Comparison of ENCODE assay signal across 9 mouse cellular contexts in the genomic region with DNA sequence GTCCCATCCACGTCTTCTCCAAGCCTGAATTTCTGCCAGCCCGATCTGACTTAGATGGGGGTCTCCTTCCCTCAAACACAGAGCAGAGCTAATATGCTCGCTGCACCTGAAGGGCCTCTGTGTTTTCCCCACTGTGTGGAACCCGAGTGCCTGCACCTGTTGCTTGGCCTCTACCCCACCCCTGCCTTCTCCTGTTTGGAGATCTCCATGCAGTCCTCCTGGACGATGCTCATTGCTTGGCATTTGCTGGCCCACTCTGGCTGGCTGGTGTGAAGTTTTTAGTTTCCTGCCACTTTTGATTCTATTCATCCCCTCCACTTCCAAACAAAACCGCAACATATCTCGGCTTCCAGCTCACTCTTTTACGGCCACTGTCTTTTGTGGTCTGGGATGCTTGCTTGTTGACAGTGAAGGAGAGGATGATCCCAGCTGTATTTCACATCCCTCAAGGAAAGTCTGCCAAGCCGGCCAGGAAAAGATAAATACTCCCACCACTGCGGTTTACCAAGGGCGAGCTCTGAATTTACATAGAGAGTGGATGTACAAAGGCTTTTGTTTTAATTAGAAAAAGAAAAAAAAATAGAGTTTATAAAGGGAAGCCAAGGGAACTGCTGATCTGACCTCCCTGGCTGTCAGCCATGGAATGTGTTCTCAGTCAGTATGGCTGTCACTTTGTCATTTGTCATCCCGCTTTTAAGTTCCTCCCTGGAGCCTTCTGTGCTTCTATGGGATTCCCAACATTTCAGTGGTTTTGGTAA.
DNase-seq lines count a peak whose midpoint lies in the region; ATAC-seq and TF ChIP-seq lines count a peak whose summit lies in the region.
"Had no signal": no experiment of that assay in that cellular context is flagged by ENCODE, and none has a peak within 500 bp of the region (broad histone marks: within the 10 kb centered on the region; RNA-seq: fewer than 3 reads in every experiment).

No protein-coding gene starts in this region.

- WGBS in hindbrain, embryonic 14.5 days, result 63% methylated on average over 12 of the region's 12 CpGs
- 70% methylated on average over 12 of the region's 12 CpGs for WGBS in hindbrain, embryonic 12.5 days
- WGBS in neural tube, embryonic 13.5 days, result 58% methylated on average over 12 of the region's 12 CpGs

- H3K4me1 ChIP-seq in hindbrain, embryonic 14.5 days (replicated peaks; ENCODE audit: control insufficient read depth, insufficient read depth, low read length), result no peaks in the 10 kb centered on the region
- no peaks in the 10 kb centered on the region for H3K4me1 ChIP-seq in hindbrain, embryonic 12.5 days
- peaks cover 11% of the 10 kb centered on the region; the same call in 1 of the 2 replicates for H3K4me1 ChIP-seq in neural tube, embryonic 13.5 days (replicated peaks)

- DNase-seq in hindbrain, embryonic 14.5 days (ENCODE audit: low spot score), result peak; percentile 53
- DNase-seq in adrenal gland, postnatal 25 days, result peak; percentile 8
- peak; percentile 2 to 5 for DNase-seq in kidney, adult 8-10 months
- DNase-seq in frontal cortex, postnatal 36 days (ENCODE audit: low spot score in 2 of 2), result no peak
- DNase-seq in urinary bladder, postnatal 14 days (ENCODE audit: low spot score), result no peak
- DNase-seq in layer of hippocampus, adult 2 months (ENCODE audit: low spot score in 2 of 2), result no peak

- H3K9me3 ChIP-seq in hindbrain, embryonic 14.5 days (ENCODE audit: control insufficient read depth, low read length), result no peaks in the 10 kb centered on the region
- H3K9me3 ChIP-seq in hindbrain, embryonic 12.5 days (replicated peaks), result no peaks in the 10 kb centered on the region
- no peaks in the 10 kb centered on the region for H3K9me3 ChIP-seq in neural tube, embryonic 13.5 days
- H3K9me3 ChIP-seq: midbrain, embryonic 13.5 days had no signal

- ATAC-seq in hindbrain, embryonic 14.5 days (ENCODE audit: low FRiP score), result peak; percentile 71; the same call in 1 of the 2 replicates
- no peak for ATAC-seq in hindbrain, embryonic 12.5 days (ENCODE audit: low FRiP score)
- 0 out of 2 replicates have a peak, but pooled peaks have one; percentile 36 for ATAC-seq in neural tube, embryonic 13.5 days (ENCODE audit: low read depth)
- ATAC-seq: midbrain, embryonic 13.5 days had no signal

- H3K27me3 ChIP-seq in hindbrain, embryonic 14.5 days (ENCODE audit: control insufficient read depth, insufficient read depth, low read length), result no peaks in the 10 kb centered on the region
- no peaks in the 10 kb centered on the region for H3K27me3 ChIP-seq in hindbrain, embryonic 12.5 days
- H3K27me3 ChIP-seq in neural tube, embryonic 13.5 days, result no peaks in the 10 kb centered on the region
- H3K27me3 ChIP-seq: midbrain, embryonic 13.5 days had no signal

- no peak overlapping the region for H3K9ac ChIP-seq in hindbrain, embryonic 14.5 days
- no peak overlapping the region for H3K9ac ChIP-seq in hindbrain, embryonic 12.5 days
- no peak overlapping the region for H3K9ac ChIP-seq in neural tube, embryonic 13.5 days
- H3K9ac ChIP-seq: midbrain, embryonic 13.5 days had no signal

- no peak for TF ChIP-seq CTCF in layer of hippocampus, adult 2 months (conservative IDR thresholded peaks at IDR 0.05)

- no peaks in the 10 kb centered on the region for H3K36me3 ChIP-seq in hindbrain, embryonic 14.5 days (replicated peaks; ENCODE audit: control insufficient read depth, insufficient read depth)
- H3K36me3 ChIP-seq in hindbrain, embryonic 12.5 days, result no peaks in the 10 kb centered on the region
- no peaks in the 10 kb centered on the region for H3K36me3 ChIP-seq in neural tube, embryonic 13.5 days
- H3K36me3 ChIP-seq: midbrain, embryonic 13.5 days had no signal

- no peak overlapping the region for H3K4me2 ChIP-seq in hindbrain, embryonic 14.5 days (replicated peaks)
- H3K4me2 ChIP-seq in hindbrain, embryonic 12.5 days (replicated peaks), result no peak overlapping the region
- no peak overlapping the region for H3K4me2 ChIP-seq in neural tube, embryonic 13.5 days
- H3K4me2 ChIP-seq: midbrain, embryonic 13.5 days had no signal

- H3K4me3 ChIP-seq in hindbrain, embryonic 14.5 days (replicated peaks; ENCODE audit: low read length), result no peak overlapping the region
- H3K4me3 ChIP-seq in hindbrain, embryonic 12.5 days, result no peak overlapping the region
- no peak overlapping the region for H3K4me3 ChIP-seq in neural tube, embryonic 13.5 days
- no peak overlapping the region for H3K4me3 ChIP-seq in layer of hippocampus, adult 2 months
- H3K4me3 ChIP-seq: midbrain, embryonic 13.5 days had no signal

- 0 out of 2 replicates have a peak overlapping the region, but pooled peaks have one; percentile 11 for H3K27ac ChIP-seq in hindbrain, embryonic 14.5 days
- no peak overlapping the region for H3K27ac ChIP-seq in hindbrain, embryonic 12.5 days
- 0 out of 2 replicates have a peak overlapping the region, but pooled peaks have one; percentile 25 for H3K27ac ChIP-seq in neural tube, embryonic 13.5 days (replicated peaks)
- no peak overlapping the region for H3K27ac ChIP-seq in layer of hippocampus, adult 2 months
- H3K27ac ChIP-seq: midbrain, embryonic 13.5 days had no signal

Comparison
In these comparisons a context has a peak if more than half of its experiments do, and no peak if none do; other contexts are left out.
1. H3K27ac ChIP-seq: peak in hindbrain, embryonic 14.5 days (single experiment) and neural tube, embryonic 13.5 days (single experiment); none in hindbrain, embryonic 12.5 days (single experiment) and layer of hippocampus, adult 2 months (single experiment).
2. DNase-seq: peak in hindbrain, embryonic 14.5 days (single experiment), adrenal gland, postnatal 25 days (single experiment) and kidney, adult 8-10 months (2 of 2); none in frontal cortex, postnatal 36 days (0 of 2), urinary bladder, postnatal 14 days (single experiment) and layer of hippocampus, adult 2 months (0 of 2).